Mouse (Mus musculus) layer of hippocampus, postnatal 10 days (tissue): ENCODE measurements around the gene Slc25a34. TPM values are rescaled to one million over a fixed set of nuclear protein-coding genes. Genes with fewer than 3 reads are reported as not detected.

Source experiments
- DNase-seq, 2 experiments: peaks; one replicate each; pipeline ENCODE4 v3.0.0; 2021; ENCODE audit warnings: low spot score in 2 of 2
- total RNA-seq, 2 experiments: library from RNA; stranded (reverse); gene quantifications; 2 replicates each; pipeline ENCODE4 v1.2.3; 2021

Gene Slc25a34
- total RNA-seq, 2 experiments from 2014 or later = 2.4 TPM

- peak; percentile 39 to 40 for DNase-seq
Observed at GRCm38 (mm10) chr4:141591547-141591946, 32.1 kb downstream of the Slc25a34 start.

DNA sequence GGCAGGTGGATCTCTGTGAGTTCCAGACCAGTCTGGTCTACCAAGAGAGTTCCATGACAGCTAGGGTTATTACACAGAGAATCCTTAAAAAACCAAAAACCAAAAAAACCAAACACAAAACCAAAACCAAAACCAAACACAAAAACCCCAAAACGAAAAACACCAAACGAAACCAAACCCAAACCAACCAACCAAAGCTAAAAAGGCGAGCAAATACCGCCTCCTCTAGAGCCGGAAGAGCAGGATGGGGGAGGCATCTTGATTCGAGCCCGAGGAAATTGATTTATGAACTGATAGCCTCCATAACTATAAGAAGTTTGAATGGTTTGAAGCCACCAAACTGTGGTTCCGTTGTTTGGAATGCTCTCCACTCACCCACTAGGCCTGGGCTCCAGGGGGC lies 39.7 kb downstream of the Slc25a34 start:
- DNase-seq = no peak

- no peak for DNase-seq
Observed at GRCm38 (mm10) chr4:141581051-141581450, 42.6 kb downstream of the Slc25a34 start.

- DNase-seq = no peak
Observed at GRCm38 (mm10) chr4:141578833-141579232, 44.8 kb downstream of the Slc25a34 start.

GRCm38 (mm10) chr4:141576877-141577276 lies 46.7 kb downstream of the Slc25a34 start:
- DNase-seq = no peak

GRCm38 (mm10) chr4:141576404-141576803 lies 47.2 kb downstream of the Slc25a34 start:
- no peak for DNase-seq

GRCm38 (mm10) chr4:141574789-141575702 lies 48.6 kb downstream of the Slc25a34 start:
- peak; percentile 87 to 90 for DNase-seq

GRCm38 (mm10) chr4:141573359-141573966 lies 50.2 kb downstream of the Slc25a34 start:
- DNase-seq = no peak

DNA sequence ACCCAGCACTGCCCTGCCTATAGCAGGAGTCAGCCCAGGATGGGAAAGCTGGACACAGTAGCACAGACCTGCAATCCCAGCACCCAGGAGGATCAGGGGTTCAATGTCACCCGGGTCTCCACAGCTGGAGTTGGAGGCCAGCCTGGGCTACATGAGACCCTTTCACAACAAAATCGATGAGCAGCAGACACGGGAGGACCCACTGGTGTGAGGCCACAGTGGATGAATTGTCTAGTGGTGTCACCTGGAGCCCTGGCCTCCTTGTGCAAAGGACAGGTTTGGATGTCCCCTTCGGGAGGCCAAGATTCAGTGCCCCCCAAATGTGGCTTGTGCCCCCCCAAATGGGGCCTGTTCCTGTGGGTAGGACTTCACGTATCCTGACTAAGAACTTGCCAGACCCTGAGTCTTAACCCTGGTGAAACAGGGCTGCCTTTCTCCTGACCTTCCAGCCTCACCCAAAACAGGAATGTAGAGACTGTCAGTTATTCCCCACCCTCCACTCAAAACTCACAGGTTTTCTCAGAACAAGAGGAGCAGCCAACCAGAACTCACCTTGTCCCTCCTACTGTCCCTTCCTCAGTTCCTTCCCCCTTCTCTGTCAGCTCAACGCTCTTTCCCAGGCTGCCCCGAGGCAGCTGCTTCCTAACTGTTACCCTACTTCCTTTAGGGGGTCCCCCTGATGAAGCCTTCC lies 50.8 kb downstream of the Slc25a34 start:
- DNase-seq = no peak

DNA sequence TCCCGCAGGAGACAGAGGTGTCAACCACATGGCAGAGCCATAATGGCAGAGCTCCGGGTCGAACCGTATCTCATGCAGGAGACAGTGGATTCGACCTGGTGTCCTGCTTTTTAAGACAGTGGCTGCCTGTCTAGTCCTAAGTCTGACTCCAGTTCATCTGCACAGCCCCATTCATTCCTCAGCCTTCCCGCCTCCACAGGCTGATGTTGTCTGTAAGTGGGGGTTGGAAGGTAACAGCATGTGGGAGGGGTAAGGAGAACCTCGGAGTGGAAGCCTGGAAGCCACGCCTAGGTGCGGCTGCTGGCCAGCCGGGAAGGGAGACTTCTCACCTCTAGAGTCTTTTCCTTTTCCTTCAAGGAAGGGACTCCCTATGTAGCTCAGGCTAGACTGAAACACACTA lies 51.7 kb downstream of the Slc25a34 start:
- DNase-seq = no peak

DNA sequence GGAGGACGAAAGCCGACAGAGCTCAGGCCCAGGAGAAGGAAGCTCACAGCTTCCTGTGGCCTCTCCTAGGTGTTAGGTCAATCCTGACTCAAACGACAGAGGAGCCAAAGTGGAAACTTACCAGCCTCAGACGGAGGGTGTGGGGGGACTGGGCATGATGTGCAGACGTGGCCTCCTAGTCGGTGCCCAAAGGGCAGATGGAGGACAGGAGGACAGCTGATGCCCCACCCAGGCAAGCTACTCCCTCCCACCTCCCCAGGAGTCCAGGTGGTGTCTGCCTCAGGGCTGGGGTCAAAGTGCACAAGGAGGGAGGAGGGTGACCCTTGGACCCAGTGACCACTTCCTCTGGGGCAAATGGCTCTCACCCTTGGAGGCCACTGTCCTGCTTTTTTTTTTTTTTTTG lies 52.3 kb downstream of the Slc25a34 start:
- no peak for DNase-seq

DNA sequence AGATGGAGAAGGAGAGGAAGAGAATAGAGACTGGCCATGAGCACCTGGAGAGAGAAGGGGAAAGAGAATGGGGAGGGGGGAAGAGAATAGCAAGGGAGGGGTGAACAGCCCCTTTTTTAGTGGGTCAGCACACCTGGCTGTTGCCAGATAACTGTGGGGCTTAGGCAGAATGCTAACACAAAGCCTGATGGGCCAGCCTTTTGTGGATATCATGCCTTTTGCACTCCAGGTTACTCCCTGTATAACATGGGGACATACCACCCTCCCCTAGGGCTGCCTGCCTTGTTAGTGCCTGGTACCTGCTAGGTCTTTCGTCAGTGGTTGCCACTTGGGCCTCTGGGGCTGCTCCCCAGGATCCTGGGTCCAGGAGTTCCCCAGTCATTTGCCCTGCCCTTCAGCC lies 52.8 kb downstream of the Slc25a34 start:
- DNase-seq = no peak

- no peak for DNase-seq
Observed at GRCm38 (mm10) chr4:141570004-141570403, 53.6 kb downstream of the Slc25a34 start.

DNA sequence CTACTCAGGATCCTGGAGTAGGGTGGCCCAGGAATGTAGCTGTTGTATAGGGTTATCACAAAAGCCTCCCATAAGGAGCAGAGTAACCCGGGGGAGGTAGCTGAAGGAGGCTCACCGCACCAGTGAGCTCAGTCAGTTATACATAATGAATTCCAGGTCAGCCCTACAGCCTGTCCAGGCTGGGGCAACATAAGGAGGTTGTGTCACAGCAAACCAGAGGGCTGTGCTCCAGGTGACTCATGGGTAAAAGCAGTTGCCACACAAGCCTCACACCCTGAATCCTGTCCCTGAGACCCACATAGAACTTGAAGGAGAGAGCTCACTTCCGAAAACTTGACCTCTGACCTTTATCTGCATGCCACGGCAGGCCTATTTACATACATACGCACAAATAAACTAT lies 54.7 kb downstream of the Slc25a34 start:
- no peak for DNase-seq

Other genes with a start within 250 kb of the Slc25a34 start
- gene Clcnka, start 225.1 kb downstream of the Slc25a34 start, total RNA-seq = not detected
- gene Clcnkb, start 207.8 kb downstream of the Slc25a34 start, total RNA-seq = not detected
- under 1 TPM; 0.11 to 0.16 TPM for gene Hspb7, start 203.0 kb downstream of the Slc25a34 start, total RNA-seq
- 1 to 10 TPM; 2.9 to 3.4 TPM for gene Srarp, start 187.7 kb downstream of the Slc25a34 start, total RNA-seq
- gene Zbtb17, start 179.2 kb downstream of the Slc25a34 start, total RNA-seq = 10 to 100 TPM; 24.2 to 27.4 TPM
- 10 to 100 TPM; 62.9 to 64.5 TPM for gene Spen, start 85.2 kb downstream of the Slc25a34 start, total RNA-seq
- gene Fblim1, start 17.7 kb downstream of the Slc25a34 start, total RNA-seq = 1 to 10 TPM; 4.6 to 5.0 TPM
- gene Tmem82, start 5.2 kb downstream of the Slc25a34 start, total RNA-seq = under 1 TPM; 0.69 to 0.98 TPM
- 10 to 100 TPM; 55.8 to 57.4 TPM for gene Plekhm2, start 41.1 kb upstream of the Slc25a34 start, total RNA-seq
- gene Rsc1a1, start 61.8 kb upstream of the Slc25a34 start, total RNA-seq = 1 to 10 TPM in 1 of 2 experiments, under 1 TPM in 1; 0.87 to 1.6 TPM
- 10 to 100 TPM; 31.1 to 31.9 TPM for gene Ddi2, start 99.6 kb upstream of the Slc25a34 start, total RNA-seq
- not detected for gene Agmat, start 122.9 kb upstream of the Slc25a34 start, total RNA-seq
- gene Dnajc16, start 167.1 kb upstream of the Slc25a34 start, total RNA-seq = 10 to 100 TPM; 24.9 to 28.5 TPM
- 10 to 100 TPM; 21.7 to 22.7 TPM for gene Casp9, start 169.8 kb upstream of the Slc25a34 start, total RNA-seq
- gene Cela2a, start 202.3 kb upstream of the Slc25a34 start, total RNA-seq = not detected
- gene Ctrc, start 222.5 kb upstream of the Slc25a34 start, total RNA-seq = not detected